Mouse (Mus musculus): ENCODE measurements around the gene Nav2.

- TF ChIP-seq CTCF (IDR thresholded peaks at IDR 0.05; ENCODE audit: extremely low read depth, insufficient read depth, low read length) (no peak), POLR2A (IDR thresholded peaks at IDR 0.05; ENCODE audit: extremely low read depth, insufficient read depth, low read length) (no peak)
Measured at GRCm38 (mm10) chr7:49120488-49120864, 212.0 kb downstream of the Nav2 start.

Data from cortical plate, adult 2 months (tissue).